Mouse (Mus musculus) G1E (cell line): ENCODE data around the gene Cd7. TPM values are rescaled to one million over a fixed set of nuclear protein-coding genes. Genes with fewer than 3 reads are reported as not detected.

Experiments used
- ATAC-seq: 2 replicates; pipeline ENCODE4 v1.8.0; 2016; ENCODE audit warnings: mild to moderate bottlenecking; ENCODE audit not compliant: insufficient number of reproducible peaks, poor library complexity, low FRiP score, severe bottlenecking; ENCODE audit errors: extremely low read depth
- DNase-seq: peaks from one replicate; pipeline ENCODE4 v3.0.0; 2012; ENCODE audit warnings: low spot score
- H3K27me3 ChIP-seq: 2 replicates; pipeline ENCODE4 v1.6.1; 2012; ENCODE audit warnings: mild to moderate bottlenecking, low read length, inconsistent platforms; ENCODE audit not compliant: insufficient read depth
- H3K36me3 ChIP-seq: replicated peaks from 2 replicates; pipeline ENCODE3; 2012; ENCODE audit warnings: mild to moderate bottlenecking, inconsistent platforms
- H3K4me1 ChIP-seq: 2 replicates; pipeline ENCODE4 v1.6.1; 2012; ENCODE audit warnings: low read depth, low read length, inconsistent platforms, mixed read lengths; ENCODE audit not compliant: insufficient read depth
- H3K4me3 ChIP-seq: 2 replicates; pipeline ENCODE4 v1.5.1; 2012; ENCODE audit warnings: low read depth, mild to moderate bottlenecking, inconsistent platforms, low read length, moderate library complexity, mixed read lengths
- H3K9me3 ChIP-seq: replicated peaks from 2 replicates; pipeline ENCODE4 v1.6.1; 2012; ENCODE audit warnings: inconsistent platforms
- CTCF ChIP-seq: IDR thresholded peaks from 2 replicates; pipeline ENCODE4 v1.5.1; 2012; ENCODE audit warnings: low read depth, low read length, inconsistent platforms, mixed read lengths
- GATA1 ChIP-seq: IDR thresholded peaks from 2 replicates; pipeline ENCODE4 v1.6.1; 2012; ENCODE audit warnings: borderline replicate concordance, low read length, inconsistent platforms, mixed read lengths
- GATA2 ChIP-seq: IDR thresholded peaks from 2 replicates; pipeline ENCODE4 v1.6.1; 2012; ENCODE audit warnings: low read depth, low read length, inconsistent platforms, borderline replicate concordance
- POLR2AphosphoS5 ChIP-seq: IDR thresholded peaks from 2 replicates; pipeline ENCODE4 v1.6.1; 2012; ENCODE audit warnings: low read depth, low read length, inconsistent platforms; ENCODE audit not compliant: insufficient replicate concordance
- TAL1 ChIP-seq: conservative IDR thresholded peaks from 2 replicates; pipeline ENCODE4 v1.6.1; 2012; ENCODE audit warnings: low read depth, low read length, inconsistent platforms, mixed read lengths
- polyA plus RNA-seq: library from polyadenylated mRNA; stranded (reverse); fragments of >175 nt; gene quantifications from 2 replicates; pipeline ENCODE4 v1.2.3, GENCODE M21; 2012
- total RNA-seq, 2 experiments: library from RNA; stranded (forward) in 1 of 2; stranded (reverse) in 1 of 2; fragments of 200-1000 nt in 1 of 2; fragments of >200 nt in 1 of 2; fragmentation: Nextera tagmentation in 1 of 2; gene quantifications; 2 replicates each; pipeline ENCODE4 v1.2.3; 2014 to 2017

The Cd7 gene
- total and polyA plus RNA-seq, 3 experiments, result not detected

DNA sequence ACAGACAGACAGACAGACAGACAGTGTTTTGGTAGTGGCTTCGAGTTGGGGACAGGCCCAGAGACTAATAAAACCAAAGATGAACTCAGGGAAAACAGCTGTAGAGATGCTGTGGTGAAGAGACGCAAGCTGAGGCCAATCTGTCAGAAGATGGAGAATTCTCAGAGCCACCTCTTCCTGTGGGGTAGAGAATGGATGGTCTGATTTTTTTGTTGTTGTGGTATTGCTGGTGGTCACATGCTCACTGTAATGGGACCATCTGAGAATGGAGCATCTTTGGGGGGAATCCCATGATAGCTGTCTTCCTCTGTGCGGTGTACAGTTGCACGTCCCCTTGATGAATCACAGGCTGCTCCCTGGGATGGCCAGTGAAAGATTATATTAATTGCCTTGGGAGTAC, 3.3 kb upstream of the Cd7 start:
- no peak for TF ChIP-seq GATA2
- Histone ChIP-seq H3K27me3 (peaks cover 50% of the 10 kb centered on the region), H3K36me3 (no peaks in the 10 kb centered on the region), H3K4me1 (peaks cover 3% of the 10 kb centered on the region; the same call in 1 of the 2 replicates), H3K4me3 (no peak overlapping the region), H3K9me3 (no peaks in the 10 kb centered on the region)
- no peak for ATAC-seq
- no peak for DNase-seq

DNA sequence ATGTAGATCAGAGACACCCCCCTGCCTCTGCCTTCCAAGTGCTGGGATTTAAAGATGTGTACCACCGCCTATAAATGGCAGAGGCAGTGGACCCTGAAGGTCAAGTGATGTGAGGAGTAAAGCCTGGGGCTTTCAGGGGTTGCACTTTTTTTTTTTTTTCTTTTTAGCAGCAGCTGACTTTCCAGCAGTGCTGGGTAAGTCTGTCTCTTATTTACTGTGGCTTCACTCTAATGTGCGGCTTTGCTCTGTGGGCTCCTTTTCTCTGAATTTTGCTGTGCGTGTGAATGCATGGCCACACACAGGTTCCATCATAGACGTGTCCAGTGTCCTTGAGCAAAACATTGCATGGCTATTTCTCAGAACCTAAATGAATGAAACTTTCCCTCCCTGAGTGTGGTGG, 2.4 kb upstream of the Cd7 start:
- H3K4me3 ChIP-seq, result no peak overlapping the region
- peaks cover 50% of the 10 kb centered on the region for H3K27me3 ChIP-seq
- ATAC-seq, result no peak

DNA sequence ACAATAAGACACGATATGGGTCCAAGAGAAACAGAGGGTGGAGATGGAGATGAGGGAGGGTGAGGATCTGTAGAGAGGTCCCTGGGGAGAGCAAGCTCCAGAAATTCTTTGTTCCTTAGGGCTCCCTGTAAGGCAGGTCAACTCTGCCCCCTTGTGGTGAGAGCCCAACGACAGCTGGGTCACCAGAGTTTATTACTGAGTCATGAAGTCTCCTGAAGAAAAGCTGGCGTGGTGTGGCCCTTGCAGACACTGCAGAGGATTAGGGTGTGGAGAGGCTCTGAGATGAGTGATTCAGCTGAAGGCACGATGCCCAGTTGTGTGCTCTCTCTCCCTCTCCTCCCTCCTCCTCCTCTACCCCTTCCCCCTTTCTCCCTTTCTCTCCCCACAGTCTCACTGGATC, 2.0 kb upstream of the Cd7 start:
- ATAC-seq, result no peak
- H3K4me1 ChIP-seq, result peaks cover 3% of the 10 kb centered on the region; the same call in 1 of the 2 replicates
- peaks cover 52% of the 10 kb centered on the region for H3K27me3 ChIP-seq

More for the DNA sequence above, 2.4 kb upstream of the Cd7 start:
- TF ChIP-seq GATA1 (no peak), TAL1 (no peak), CTCF (no peak), GATA2 (no peak), POLR2AphosphoS5 (no peak)
- no peaks in the 10 kb centered on the region for H3K36me3 ChIP-seq
- no peak for DNase-seq
- H3K9me3 ChIP-seq, result no peaks in the 10 kb centered on the region
- peaks cover 3% of the 10 kb centered on the region; the same call in 1 of the 2 replicates for H3K4me1 ChIP-seq

DNA sequence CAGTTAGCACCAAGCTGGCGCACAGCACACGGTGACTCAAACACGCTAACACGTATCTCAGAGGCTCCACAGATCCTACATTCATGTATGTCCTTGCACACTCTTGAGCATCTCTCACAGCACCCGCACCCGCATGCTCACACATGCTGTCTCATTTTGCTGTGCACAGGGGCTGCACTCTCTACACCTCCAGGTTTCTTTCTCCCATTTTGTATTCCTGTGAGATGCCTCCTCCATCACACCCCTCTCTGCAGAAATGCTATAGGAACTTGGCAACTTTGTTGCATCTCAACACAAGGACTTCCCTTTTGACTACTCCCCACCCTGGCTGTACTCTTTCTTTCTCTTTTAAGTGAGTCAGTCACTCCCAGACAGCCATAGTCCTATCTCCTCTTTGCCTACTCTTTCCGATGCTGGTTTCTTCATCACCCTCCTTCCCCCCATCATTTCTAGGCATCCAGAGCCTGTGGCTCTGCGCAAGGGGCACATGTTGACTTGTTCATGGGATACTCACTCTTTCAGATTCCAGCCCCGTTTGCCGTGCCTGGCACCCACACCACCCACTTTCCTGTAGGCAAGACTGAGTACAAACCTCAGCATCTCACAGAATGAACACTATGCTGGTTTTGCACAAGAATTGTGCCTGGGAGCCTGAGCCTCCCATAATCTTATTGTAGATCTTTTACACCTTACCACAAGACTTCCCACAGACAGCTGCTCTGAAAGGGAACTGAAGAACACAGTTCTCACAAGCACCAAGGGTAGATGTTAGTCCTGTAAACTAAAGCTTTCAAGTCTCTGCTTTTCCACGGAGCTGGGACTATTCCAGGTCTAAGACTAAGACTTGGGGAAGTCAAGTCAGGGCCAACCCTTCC, 615 bp downstream of the Cd7 start:
- no peak for ATAC-seq
- Histone ChIP-seq H3K27me3 (peaks cover 62% of the 10 kb centered on the region), H3K4me1 (peaks cover 3% of the 10 kb centered on the region; the same call in 1 of the 2 replicates), H3K36me3 (no peaks in the 10 kb centered on the region), H3K9me3 (no peaks in the 10 kb centered on the region), H3K4me3 (no peak overlapping the region)
- no peak for DNase-seq
- no peak for TF ChIP-seq POLR2AphosphoS5
- TF ChIP-seq CTCF, result no peak
- TF ChIP-seq GATA1, result no peak
- TF ChIP-seq GATA2, result no peak
- no peak for TF ChIP-seq TAL1

More for the DNA sequence above, 2.0 kb upstream of the Cd7 start:
- peak; percentile 39 for DNase-seq
- Histone ChIP-seq H3K36me3 (no peaks in the 10 kb centered on the region), H3K9me3 (no peaks in the 10 kb centered on the region), H3K4me3 (no peak overlapping the region)
- no peak for TF ChIP-seq GATA1
- TF ChIP-seq CTCF, result peak; percentile 46; the same call in 1 of the 2 replicates
- TF ChIP-seq TAL1, result no peak
- TF ChIP-seq GATA2, result no peak
- no peak for TF ChIP-seq POLR2AphosphoS5

DNA sequence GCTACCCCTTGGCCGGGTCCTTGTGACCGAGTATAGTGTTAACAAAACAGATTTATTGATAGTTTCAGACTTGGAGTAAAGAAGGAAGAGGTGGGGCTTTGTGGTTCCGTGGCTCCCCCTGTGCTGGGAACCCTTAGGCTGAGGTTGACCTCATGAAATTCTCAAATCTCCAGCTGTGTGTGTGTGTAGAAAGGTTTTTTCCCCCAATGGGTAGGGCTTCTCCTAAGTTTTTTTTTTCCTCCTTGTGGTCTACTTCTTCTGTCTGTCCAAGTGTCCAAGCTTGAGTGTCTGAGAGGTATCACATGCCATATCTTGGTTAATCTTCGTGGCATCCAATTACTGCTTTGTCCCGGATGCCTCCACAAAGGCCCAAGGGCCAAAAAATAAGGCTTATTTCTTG, 6.1 kb downstream of the Cd7 start:
- no peak for DNase-seq
- no peaks in the 10 kb centered on the region for H3K4me1 ChIP-seq
- H3K4me3 ChIP-seq, result no peak overlapping the region
- TF ChIP-seq POLR2AphosphoS5 (no peak), GATA1 (no peak), CTCF (no peak)
- H3K36me3 ChIP-seq, result no peaks in the 10 kb centered on the region
- H3K27me3 ChIP-seq, result peaks cover 49% of the 10 kb centered on the region
- ATAC-seq, result no peak
- H3K9me3 ChIP-seq, result no peaks in the 10 kb centered on the region

DNA sequence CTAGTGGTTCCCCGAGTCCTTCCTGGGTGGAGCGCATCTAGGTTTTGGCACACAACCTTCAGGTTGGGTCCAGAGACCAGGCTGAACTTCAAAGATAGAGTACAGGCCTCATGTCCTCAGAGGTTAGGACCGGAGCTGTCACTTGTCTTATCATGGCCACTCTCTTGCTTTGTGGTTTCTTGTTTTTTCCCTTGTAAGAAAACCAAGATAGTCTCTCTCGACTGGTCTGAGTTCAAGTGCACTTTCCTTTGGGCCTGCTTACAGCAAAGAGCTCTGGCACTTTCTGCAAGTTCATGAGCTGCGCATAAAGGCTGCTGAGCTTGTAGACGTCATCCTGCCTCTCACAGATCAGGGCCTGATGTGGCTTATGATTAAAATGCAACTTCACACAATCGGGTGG, 12.0 kb downstream of the Cd7 start:
- H3K27me3 ChIP-seq, result peaks cover 12% of the 10 kb centered on the region
- H3K4me3 ChIP-seq, result no peak overlapping the region
- H3K9me3 ChIP-seq, result no peaks in the 10 kb centered on the region
- no peak for TF ChIP-seq POLR2AphosphoS5
- no peak for TF ChIP-seq GATA2
- no peak for TF ChIP-seq CTCF
- TF ChIP-seq TAL1, result no peak
- TF ChIP-seq GATA1, result no peak
- ATAC-seq (no peak), DNase-seq (no peak)
- no peaks in the 10 kb centered on the region for H3K36me3 ChIP-seq
- H3K4me1 ChIP-seq, result 0 out of 2 replicates have a peak, but pooled peaks cover 3% of the 10 kb centered on the region
